Mouse (Mus musculus): ENCODE data around the gene Top2a.

Gene Top2a

GRCm38 (mm10) chr11:98949958-98950460, 74.0 kb downstream of the Top2a start:
- peak in 1 of 2 experiments; percentile 43 for DNase-seq (ENCODE audit: low spot score in 2 of 2)

GRCm38 (mm10) chr11:98949242-98949957, 74.6 kb downstream of the Top2a start:
- DNase-seq (ENCODE audit: low spot score in 2 of 2): peak in 1 of 2 experiments; percentile 61

GRCm38 (mm10) chr11:98947969-98948569, 75.9 kb downstream of the Top2a start:
- DNase-seq (ENCODE audit: low spot score in 2 of 2): peak; percentile 66 to 70

GRCm38 (mm10) chr11:98945605-98945977, 78.4 kb downstream of the Top2a start:
- no peak for DNase-seq (ENCODE audit: low spot score in 2 of 2)

- DNase-seq (ENCODE audit: low spot score in 2 of 2): peak in 1 of 2 experiments; percentile 54
Observed at GRCm38 (mm10) chr11:98944897-98945604, 78.9 kb downstream of the Top2a start.

- DNase-seq (ENCODE audit: low spot score in 2 of 2): peak in 1 of 2 experiments; percentile 57
Observed at GRCm38 (mm10) chr11:98943741-98944461, 80.1 kb downstream of the Top2a start.

Data from spleen, postnatal 36 days (tissue).